ENCODE assay signal across 18 mouse cellular contexts in genomic region chr9:77046067-77046715, GRCm38 (mm10). TPM values are rescaled to one million over a fixed set of nuclear protein-coding genes. Genes with fewer than 3 reads are reported as not detected.
DNase-seq lines count a peak whose midpoint lies in the region; ATAC-seq and TF ChIP-seq lines count a peak whose summit lies in the region.
"Had no signal": no experiment of that assay in that cellular context is flagged by ENCODE, and none has a peak within 500 bp of the region (broad histone marks: within the 10 kb centered on the region; RNA-seq: fewer than 3 reads in every experiment).

No protein-coding gene starts in this region.

- H3K27ac ChIP-seq in lung, embryonic 14.5 days (ENCODE audit: low read depth) = peak overlapping the region; percentile 58; the same call in 1 of the 2 replicates
- peak overlapping the region; percentile 91 for H3K27ac ChIP-seq in stomach, embryonic 16.5 days (ENCODE audit: low read length)
- H3K27ac ChIP-seq in forebrain, embryonic 11.5 days (ENCODE audit: low read depth, low read length) = no peak overlapping the region
- H3K27ac ChIP-seq: hindbrain, embryonic 14.5 days; neural tube, embryonic 12.5 days had no signal

- 37% methylated on average over 5 of the region's 5 CpGs for WGBS in lung, embryonic 14.5 days
- WGBS in lung, adult 2 months = 46% methylated on average over 5 of the region's 5 CpGs
- WGBS in stomach, embryonic 16.5 days = 46% methylated on average over 5 of the region's 5 CpGs
- 91% methylated on average over 5 of the region's 5 CpGs for WGBS in forebrain, embryonic 11.5 days

- no peak overlapping the region for H3K9ac ChIP-seq in lung, embryonic 14.5 days
- no peak overlapping the region for H3K9ac ChIP-seq in stomach, embryonic 16.5 days (ENCODE audit: low read length)
- H3K9ac ChIP-seq in forebrain, embryonic 11.5 days (ENCODE audit: low read length) = no peak overlapping the region
- H3K9ac ChIP-seq: hindbrain, embryonic 14.5 days; neural tube, embryonic 12.5 days had no signal

- 0 out of 2 replicates have a peak, but pooled peaks cover 2% of the 10 kb centered on the region for H3K4me1 ChIP-seq in lung, embryonic 14.5 days (ENCODE audit: insufficient read depth)
- H3K4me1 ChIP-seq in lung, adult 2 months (ENCODE audit: control insufficient read depth, insufficient read depth, low read length) = no peaks in the 10 kb centered on the region
- H3K4me1 ChIP-seq in stomach, embryonic 16.5 days (ENCODE audit: control insufficient read depth, insufficient read depth, low read length) = peaks cover 4% of the 10 kb centered on the region; the same call in 1 of the 2 replicates
- H3K4me1 ChIP-seq in forebrain, embryonic 11.5 days (replicated peaks; ENCODE audit: control insufficient read depth, insufficient read depth, low read length) = no peaks in the 10 kb centered on the region
- H3K4me1 ChIP-seq: neural tube, embryonic 12.5 days had no signal

- no peak for ATAC-seq in lung, embryonic 14.5 days (ENCODE audit: insufficient read depth)
- peak; percentile 69 for ATAC-seq in stomach, embryonic 16.5 days (ENCODE audit: insufficient read depth, low FRiP score)
- ATAC-seq in forebrain, embryonic 11.5 days (replicated peaks; ENCODE audit: low FRiP score) = no peak

- no peak overlapping the region for H3K4me2 ChIP-seq in lung, embryonic 14.5 days
- H3K4me2 ChIP-seq in stomach, embryonic 16.5 days (ENCODE audit: low read depth, low read length) = 0 out of 2 replicates have a peak overlapping the region, but pooled peaks have one; percentile 11
- no peak overlapping the region for H3K4me2 ChIP-seq in forebrain, embryonic 11.5 days (ENCODE audit: low read depth, low read length, severe bottlenecking)
- H3K4me2 ChIP-seq: hindbrain, embryonic 14.5 days; liver, embryonic 11.5 days; neural tube, embryonic 12.5 days had no signal

- TF ChIP-seq POLR2A in lung, adult 2 months (IDR thresholded peaks at IDR 0.05; ENCODE audit: borderline replicate concordance, extremely low read depth, low read depth, low read length) = no peak

- TF ChIP-seq CTCF in lung, embryonic 14.5 days (IDR thresholded peaks at IDR 0.05; ENCODE audit: low read depth) = no peak
- no peak for TF ChIP-seq CTCF in lung, adult 2 months (IDR thresholded peaks at IDR 0.05; ENCODE audit: insufficient read depth, low read length)

- no peaks in the 10 kb centered on the region for H3K9me3 ChIP-seq in lung, embryonic 14.5 days (ENCODE audit: low read depth, low read length)
- no peaks in the 10 kb centered on the region; the same call in 1 of the 2 replicates for H3K9me3 ChIP-seq in stomach, embryonic 16.5 days (replicated peaks; ENCODE audit: control insufficient read depth, low read length)
- no peaks in the 10 kb centered on the region for H3K9me3 ChIP-seq in forebrain, embryonic 11.5 days (ENCODE audit: control insufficient read depth, low read length)
- H3K9me3 ChIP-seq: neural tube, embryonic 12.5 days had no signal

- H3K27me3 ChIP-seq in lung, embryonic 14.5 days (ENCODE audit: insufficient read depth, low read length) = no peaks in the 10 kb centered on the region
- no peaks in the 10 kb centered on the region for H3K27me3 ChIP-seq in stomach, embryonic 16.5 days (ENCODE audit: control insufficient read depth, insufficient read depth, low read length)
- H3K27me3 ChIP-seq in forebrain, embryonic 11.5 days (ENCODE audit: control insufficient read depth, insufficient read depth, low read length) = no peaks in the 10 kb centered on the region
- H3K27me3 ChIP-seq: neural tube, embryonic 12.5 days had no signal

- H3K4me3 ChIP-seq in lung, embryonic 14.5 days (ENCODE audit: low read depth, low read length) = no peak overlapping the region
- H3K4me3 ChIP-seq in lung, adult 2 months (replicated peaks; ENCODE audit: extremely low read depth, low read depth, low read length) = no peak overlapping the region
- no peak overlapping the region for H3K4me3 ChIP-seq in stomach, embryonic 16.5 days (replicated peaks; ENCODE audit: low read length)
- H3K4me3 ChIP-seq in forebrain, embryonic 11.5 days (ENCODE audit: low read depth, low read length) = no peak overlapping the region
- H3K4me3 ChIP-seq: neural tube, embryonic 12.5 days had no signal

- no peaks in the 10 kb centered on the region for H3K36me3 ChIP-seq in lung, embryonic 14.5 days (ENCODE audit: insufficient read depth)
- H3K36me3 ChIP-seq in stomach, embryonic 16.5 days (ENCODE audit: control insufficient read depth, insufficient read depth, low read length) = no peaks in the 10 kb centered on the region; the same call in 1 of the 2 replicates
- no peaks in the 10 kb centered on the region for H3K36me3 ChIP-seq in forebrain, embryonic 11.5 days (ENCODE audit: control insufficient read depth, insufficient read depth, low read length)
- H3K36me3 ChIP-seq: neural tube, embryonic 12.5 days had no signal

- peak; percentile 60 for DNase-seq in lung, embryonic 14.5 days
- DNase-seq in lung, adult 2 months = no peak
- peak; percentile 69 to 90 for DNase-seq in kidney, adult 8-10 months
- DNase-seq in kidney, postnatal 4 days = peak; percentile 36 to 64
- no peak for DNase-seq in forebrain, embryonic 11.5 days (ENCODE audit: low spot score)
- DNase-seq in heart, adult 8-10 months (ENCODE audit: low spot score) = no peak
- DNase-seq in adrenal gland, adult 18-20 months (ENCODE audit: low spot score in 2 of 2) = no peak
- DNase-seq: adrenal gland, postnatal 14 days; cerebellum, adult 9-11 months; thymus, adult 18-20 months had no signal

RNA-seq across cellular contexts. Expression of gene Tinag, which starts 0.6 kb away (rescaled TPM):
- polyA plus RNA-seq in lung, embryonic 14.5 days (2014; fragmentation: Nextera tagmentation; extraction: Ambion mirVana) = 22.4 and 24.4 TPM in 2 replicates
- polyA plus RNA-seq in lung, adult 2 months (2012; rRNA removed) = 2.8 and 5.2 TPM in 2 replicates
- 9.9 and 12.4 TPM in 2 replicates for polyA plus RNA-seq in stomach, embryonic 16.5 days (2015; fragmentation: Nextera tagmentation; extraction: Ambion mirVana)
- 0.32 TPM in 1 of 2 replicates, not detected in the other for polyA plus RNA-seq in forebrain, embryonic 11.5 days (2014; fragmentation: Nextera tagmentation; extraction: Ambion mirVana)
- total RNA-seq in heart, adult 8-10 months (2022) = not detected
- total RNA-seq in adrenal gland, adult 18-20 months (2021) = under 1 TPM; 0.30 to 0.74 TPM
- total RNA-seq: layer of hippocampus, adult 8-10 months; left cerebral cortex, postnatal 10 days; midbrain, postnatal 0 days had no signal
- polyA plus RNA-seq: frontal cortex, adult 2 months; hindbrain, embryonic 14.5 days; liver, embryonic 11.5 days; midbrain, postnatal 0 days; neural tube, embryonic 12.5 days had no signal

Comparison
In these comparisons a context has a peak if more than half of its experiments do, and no peak if none do; other contexts are left out.
1. DNase-seq: peak in lung, embryonic 14.5 days (single experiment), kidney, adult 8-10 months (2 of 2) and kidney, postnatal 4 days (2 of 2); none in lung, adult 2 months (single experiment), forebrain, embryonic 11.5 days (single experiment), heart, adult 8-10 months (single experiment) and adrenal gland, adult 18-20 months (0 of 2).